Mouse (Mus musculus): ENCODE data around the gene Sfxn5.

The Sfxn5 gene

GRCm38 (mm10) chr6:85332351-85332999, 747 bp downstream of the Sfxn5 start:
- DNase-seq, result no peak

- DNase-seq, result peak; percentile 16 to 33
These were observed 1.5 kb downstream of the Sfxn5 start for GRCm38 (mm10) chr6:85331736-85332135.

GRCm38 (mm10) chr6:85331221-85331735, 1.9 kb downstream of the Sfxn5 start:
- DNase-seq, result peak; percentile 68 to 72

- no peak for DNase-seq
These were observed 3.5 kb downstream of the Sfxn5 start for GRCm38 (mm10) chr6:85329666-85330185.

GRCm38 (mm10) chr6:85326564-85326963, 6.7 kb downstream of the Sfxn5 start:
- DNase-seq, result no peak

GRCm38 (mm10) chr6:85325109-85325508, 8.1 kb downstream of the Sfxn5 start:
- no peak for DNase-seq

- DNase-seq, result peak in 1 of 2 experiments; percentile 38
These were observed 12.8 kb downstream of the Sfxn5 start for GRCm38 (mm10) chr6:85320445-85320866.

GRCm38 (mm10) chr6:85316211-85316610, 17.0 kb downstream of the Sfxn5 start:
- no peak for DNase-seq

- no peak for DNase-seq
These were observed 19.0 kb downstream of the Sfxn5 start for GRCm38 (mm10) chr6:85314064-85314798.

- peak; percentile 12 to 21 for DNase-seq
These were observed 25.3 kb downstream of the Sfxn5 start for GRCm38 (mm10) chr6:85307894-85308293.

- DNase-seq, result no peak
These were observed 26.8 kb downstream of the Sfxn5 start for GRCm38 (mm10) chr6:85306375-85306774.

- no peak for DNase-seq
These were observed 27.4 kb downstream of the Sfxn5 start for GRCm38 (mm10) chr6:85305826-85306225.

- no peak for DNase-seq
These were observed 28.3 kb downstream of the Sfxn5 start for GRCm38 (mm10) chr6:85304966-85305365.

- peak; percentile 71 to 78 for DNase-seq
These were observed 30.7 kb downstream of the Sfxn5 start for GRCm38 (mm10) chr6:85302326-85303055.

- peak; percentile 34 to 45 for DNase-seq
These were observed 37.6 kb downstream of the Sfxn5 start for GRCm38 (mm10) chr6:85295384-85296167.

GRCm38 (mm10) chr6:85294004-85294379, 39.2 kb downstream of the Sfxn5 start:
- DNase-seq, result no peak

GRCm38 (mm10) chr6:85293255-85294003, 39.8 kb downstream of the Sfxn5 start:
- DNase-seq, result peak; percentile 15 to 17

GRCm38 (mm10) chr6:85290869-85291824, 42.1 kb downstream of the Sfxn5 start:
- DNase-seq, result no peak

GRCm38 (mm10) chr6:85288193-85288857, 44.9 kb downstream of the Sfxn5 start:
- no peak for DNase-seq

Data from cerebellum, adult 18-20 months (tissue).